Mouse (Mus musculus): Measurements from ENCODE around the gene Kcnh4. TPM values are rescaled to one million over a fixed set of nuclear protein-coding genes. Genes with fewer than 3 reads are reported as not detected.

Gene Kcnh4
- total RNA-seq, 2 experiments from 2014 or later: 0.12 to 0.15 TPM

- no peak for DNase-seq
These were observed 48.8 kb downstream of the Kcnh4 start for GRCm38 (mm10) chr11:100710977-100711376.

- no peak for DNase-seq
These were observed 49.2 kb downstream of the Kcnh4 start for GRCm38 (mm10) chr11:100710528-100710927.

GRCm38 (mm10) chr11:100709201-100709810, 50.4 kb downstream of the Kcnh4 start:
- DNase-seq: no peak

- DNase-seq: no peak
These were observed 54.5 kb downstream of the Kcnh4 start for GRCm38 (mm10) chr11:100705095-100705747.

GRCm38 (mm10) chr11:100703851-100704531, 55.8 kb downstream of the Kcnh4 start, which contains the start of gene Dhx58:
Dhx58 (minus strand) TSS chr11:100704271.
- peak; percentile 59 for DNase-seq

GRCm38 (mm10) chr11:100703366-100703765, 56.4 kb downstream of the Kcnh4 start:
- no peak for DNase-seq

GRCm38 (mm10) chr11:100702906-100703305, 56.8 kb downstream of the Kcnh4 start:
- DNase-seq: no peak

- DNase-seq: peak; percentile 75
These were observed 57.5 kb downstream of the Kcnh4 start for GRCm38 (mm10) chr11:100702081-100702851.

GRCm38 (mm10) chr11:100701301-100701700, 58.4 kb downstream of the Kcnh4 start:
- peak; percentile 87 for DNase-seq

- no peak for DNase-seq
These were observed 59.0 kb downstream of the Kcnh4 start for GRCm38 (mm10) chr11:100700710-100701109.

- no peak for DNase-seq
These were observed 61.8 kb downstream of the Kcnh4 start for GRCm38 (mm10) chr11:100697921-100698320.

- peak; percentile 92 for DNase-seq
These were observed 64.8 kb downstream of the Kcnh4 start for GRCm38 (mm10) chr11:100694926-100695325.

GRCm38 (mm10) chr11:100693154-100693553, 66.6 kb downstream of the Kcnh4 start:
- no peak for DNase-seq

GRCm38 (mm10) chr11:100692164-100692616, 67.6 kb downstream of the Kcnh4 start, which contains the start of gene Zfp385c:
Zfp385c (minus strand) TSS chr11:100692455.
- no peak for DNase-seq

GRCm38 (mm10) chr11:100690389-100690788, 69.4 kb downstream of the Kcnh4 start:
- DNase-seq: no peak

Other genes starting within 250 kb of the Kcnh4 start
- gene Acly, start 231.9 kb downstream of the Kcnh4 start, total RNA-seq (2021): 100 to 1,000 TPM; 380 to 552 TPM
- gene Ttc25, start 214.3 kb downstream of the Kcnh4 start, total RNA-seq (2021): 1 to 10 TPM; 1.4 to 1.6 TPM
- gene Cnp, start 185.0 kb downstream of the Kcnh4 start, total RNA-seq (2021): 10 to 100 TPM; 32.9 to 35.7 TPM
- 10 to 100 TPM; 44.9 to 54.3 TPM for gene Nkiras2, start 140.7 kb downstream of the Kcnh4 start, total RNA-seq (2021)
- gene Dnajc7, start 139.8 kb downstream of the Kcnh4 start, total RNA-seq (2021): 100 to 1,000 TPM; 212 to 265 TPM
- gene Zfp385c, start 67.5 kb downstream of the Kcnh4 start, total RNA-seq (2021): under 1 TPM; 0.42 to 0.67 TPM
- 1 to 10 TPM; 6.0 to 9.4 TPM for gene Dhx58, start 55.7 kb downstream of the Kcnh4 start, total RNA-seq (2021)
- gene Kat2a, start 47.5 kb downstream of the Kcnh4 start, total RNA-seq (2021): 10 to 100 TPM; 33.1 to 42.4 TPM
- gene Hspb9, start 46.1 kb downstream of the Kcnh4 start, total RNA-seq (2021): under 1 TPM in 1 of 2 experiments, not detected in 1; 0.64 TPM
- gene Rab5c, start 21.7 kb downstream of the Kcnh4 start, total RNA-seq (2021): 100 to 1,000 TPM; 182 to 183 TPM
- not detected for gene Hcrt, start 3.0 kb upstream of the Kcnh4 start, total RNA-seq (2021)
- gene Ghdc, start 11.0 kb upstream of the Kcnh4 start, total RNA-seq (2021): 10 to 100 TPM; 14.1 to 15.7 TPM
- 10 to 100 TPM; 60.7 to 72.7 TPM for gene Stat5b, start 90.8 kb upstream of the Kcnh4 start, total RNA-seq (2021)
- 10 to 100 TPM; 37.1 to 52.7 TPM for gene Stat5a, start 99.4 kb upstream of the Kcnh4 start, total RNA-seq (2021)
- gene Stat3, start 179.6 kb upstream of the Kcnh4 start, total RNA-seq (2021): 10 to 100 TPM; 68.2 to 75.6 TPM
- gene Cavin1, start 210.9 kb upstream of the Kcnh4 start, total RNA-seq (2021): 100 to 1,000 TPM; 327 to 368 TPM
- gene Atp6v0a1, start 249.5 kb upstream of the Kcnh4 start, total RNA-seq (2021): 10 to 100 TPM; 93.4 to 95.8 TPM